Mouse (Mus musculus) kidney, adult 11 months (tissue): ENCODE measurements around the gene Gfi1b.

Source experiments
- DNase-seq: peaks from one replicate; pipeline ENCODE4 v3.0.0; 2022

Gene Gfi1b

GRCm38 (mm10) chr2:28621664-28622171 is at the start of gene Gfi1b:
Gfi1b (minus strand) TSS chr2:28621982.
- no peak for DNase-seq

GRCm38 (mm10) chr2:28671438-28671837 is 49.7 kb upstream of the Gfi1b start:
- DNase-seq: no peak

- no peak for DNase-seq
Measured at GRCm38 (mm10) chr2:28665818-28666217, 44.0 kb upstream of the Gfi1b start.

GRCm38 (mm10) chr2:28662891-28663290 is 41.1 kb upstream of the Gfi1b start:
- DNase-seq: no peak

GRCm38 (mm10) chr2:28656216-28656615 is 34.4 kb upstream of the Gfi1b start:
- no peak for DNase-seq

- DNase-seq: no peak
Measured at GRCm38 (mm10) chr2:28654295-28654694, 32.5 kb upstream of the Gfi1b start.

- DNase-seq: no peak
Measured at GRCm38 (mm10) chr2:28653351-28653750, 31.6 kb upstream of the Gfi1b start.

GRCm38 (mm10) chr2:28650526-28650925 is 28.7 kb upstream of the Gfi1b start:
- DNase-seq: peak; percentile 47

- peak; percentile 45 for DNase-seq
Measured at GRCm38 (mm10) chr2:28643081-28643480, 21.3 kb upstream of the Gfi1b start.

GRCm38 (mm10) chr2:28641435-28641941 is 19.7 kb upstream of the Gfi1b start:
- DNase-seq: peak; percentile 40

GRCm38 (mm10) chr2:28640461-28641424 is 19.0 kb upstream of the Gfi1b start, which contains the start of gene Tsc1:
Tsc1 (plus strand) TSS chr2:28641228.
- peak; percentile 93 for DNase-seq

- peak; percentile 39 for DNase-seq
Measured at GRCm38 (mm10) chr2:28639794-28640193, 18.0 kb upstream of the Gfi1b start.

GRCm38 (mm10) chr2:28638886-28639285 is 17.1 kb upstream of the Gfi1b start:
- no peak for DNase-seq

GRCm38 (mm10) chr2:28638352-28638751 is 16.6 kb upstream of the Gfi1b start:
- peak; percentile 43 for DNase-seq

- DNase-seq: no peak
Measured at GRCm38 (mm10) chr2:28637106-28637845, 15.5 kb upstream of the Gfi1b start.

GRCm38 (mm10) chr2:28635199-28635598 is 13.4 kb upstream of the Gfi1b start:
- DNase-seq: no peak

GRCm38 (mm10) chr2:28633136-28633535 is 11.4 kb upstream of the Gfi1b start:
- no peak for DNase-seq

- peak; percentile 53 for DNase-seq
Measured at GRCm38 (mm10) chr2:28632626-28633025, 10.8 kb upstream of the Gfi1b start.

GRCm38 (mm10) chr2:28629911-28630381 is 8.2 kb upstream of the Gfi1b start:
- DNase-seq: peak; percentile 85

GRCm38 (mm10) chr2:28628053-28628452 is 6.3 kb upstream of the Gfi1b start:
- DNase-seq: no peak

GRCm38 (mm10) chr2:28626038-28626437 is 4.3 kb upstream of the Gfi1b start:
- no peak for DNase-seq

GRCm38 (mm10) chr2:28624870-28625269 is 3.1 kb upstream of the Gfi1b start:
- DNase-seq: no peak

- no peak for DNase-seq
Measured at GRCm38 (mm10) chr2:28622521-28623124, 841 bp upstream of the Gfi1b start.
